Mouse (Mus musculus) MEL (cell line): ENCODE results near the gene Lcn9. TPM values are rescaled to one million over a fixed set of nuclear protein-coding genes. Genes with fewer than 3 reads are reported as not detected.

Experiments used
- DNase-seq: peaks from one replicate; pipeline ENCODE4 v3.0.0; 2011; ENCODE audit warnings: low read depth, low spot score
- H3K27ac ChIP-seq: 2 replicates; pipeline ENCODE4 v1.5.1; 2012; ENCODE audit warnings: low read depth, mild to moderate bottlenecking, control low read depth, low read length, moderate library complexity; ENCODE audit not compliant: control insufficient read depth
- H3K27me3 ChIP-seq, 2 experiments: fragments of 150-350 bp in 1 of 2; sonication (generic) in 1 of 2; 2 replicates each; pipeline ENCODE4 v1.6.1; 2012; ENCODE audit warnings: low read length in 2 of 2, mild to moderate bottlenecking in 2 of 2, improper control_type of control experiment in 1 of 2, moderate library complexity in 1 of 2; ENCODE audit not compliant: insufficient read depth in 2 of 2, control insufficient read depth in 1 of 2
- H3K36me3 ChIP-seq, 2 experiments: 2 replicates each; pipeline ENCODE4 v1.6.1; 2012 to 2014; ENCODE audit warnings: low read length in 2 of 2, improper control_type of control experiment in 1 of 2, inconsistent platforms in 1 of 2, mild to moderate bottlenecking in 1 of 2; ENCODE audit not compliant: insufficient read depth in 2 of 2, control insufficient read depth in 1 of 2
- H3K4me1 ChIP-seq, 2 experiments: fragments of 150-350 bp in 1 of 2; sonication (generic) in 1 of 2; 2 replicates each; pipeline ENCODE4 v1.6.1; 2012; ENCODE audit warnings: low read length in 2 of 2, improper control_type of control experiment in 1 of 2, mild to moderate bottlenecking in 1 of 2; ENCODE audit not compliant: insufficient read depth in 2 of 2, control insufficient read depth in 1 of 2
- H3K4me3 ChIP-seq, 2 experiments: fragments of 150-350 bp in 1 of 2; sonication (generic) in 1 of 2; 2 replicates each; pipeline ENCODE4 v1.5.1; 2012; ENCODE audit warnings: low read depth in 2 of 2, low read length in 2 of 2, mild to moderate bottlenecking in 2 of 2, moderate library complexity in 2 of 2, control low read depth in 1 of 2, improper control_type of control experiment in 1 of 2; ENCODE audit not compliant: control insufficient read depth in 1 of 2, insufficient read depth in 1 of 2
- H3K79me2 ChIP-seq: 2 replicates; pipeline ENCODE4 v1.6.1; 2012; ENCODE audit warnings: mild to moderate bottlenecking, low read length, moderate library complexity; ENCODE audit not compliant: control insufficient read depth, poor library complexity, insufficient read depth
- H3K9ac ChIP-seq: 2 replicates; pipeline ENCODE4 v1.6.1; 2012; ENCODE audit warnings: low read depth, mild to moderate bottlenecking, control low read depth, low read length, moderate library complexity; ENCODE audit not compliant: control insufficient read depth, poor library complexity, severe bottlenecking
- H3K9me3 ChIP-seq: fragments of 150-350 bp; sonication (generic); replicated peaks from 2 replicates; pipeline ENCODE4 v1.6.1; 2012; ENCODE audit warnings: mild to moderate bottlenecking, low read length, improper control_type of control experiment, moderate library complexity; ENCODE audit not compliant: insufficient read depth
- BHLHE40 ChIP-seq: IDR thresholded peaks from 2 replicates; pipeline ENCODE4 v1.6.1; 2012; ENCODE audit warnings: low read depth, mild to moderate bottlenecking, inconsistent platforms, low read length, improper control_type of control experiment, borderline replicate concordance
- CHD1 ChIP-seq: IDR thresholded peaks from 2 replicates; pipeline ENCODE4 v1.6.1; 2012; ENCODE audit warnings: low read depth, mild to moderate bottlenecking, inconsistent platforms, low read length, improper control_type of control experiment
- CTCF ChIP-seq, 3 experiments: IDR thresholded peaks in 2 of 3; conservative IDR thresholded peaks in 1 of 3; 2 replicates each; pipeline ENCODE4 v1.5.1; 2011 to 2012; ENCODE audit warnings: low read length in 3 of 3, low read depth in 2 of 3, mild to moderate bottlenecking in 2 of 3, improper control_type of control experiment in 1 of 3, inconsistent platforms in 1 of 3, mixed read lengths in 1 of 3, moderate library complexity in 1 of 3; ENCODE audit not compliant: control insufficient read depth in 1 of 3, insufficient read depth in 1 of 3, poor library complexity in 1 of 3, severe bottlenecking in 1 of 3
- ELF1 ChIP-seq: IDR thresholded peaks from 2 replicates; pipeline ENCODE4 v1.6.1; 2014; ENCODE audit warnings: low read depth, mild to moderate bottlenecking, inconsistent platforms, low read length, improper control_type of control experiment, moderate library complexity
- EP300 ChIP-seq, 2 experiments: IDR thresholded peaks; 2 replicates each; pipeline ENCODE4 v1.6.1; 2011; ENCODE audit warnings: improper control_type of control experiment in 2 of 2, low read length in 2 of 2, low read depth in 1 of 2, mild to moderate bottlenecking in 1 of 2
- ETS1 ChIP-seq: IDR thresholded peaks from 2 replicates; pipeline ENCODE4 v1.6.1; 2012; ENCODE audit warnings: low read depth, mild to moderate bottlenecking, inconsistent platforms, low read length, improper control_type of control experiment, moderate library complexity
- GABPA ChIP-seq: IDR thresholded peaks from 2 replicates; pipeline ENCODE4 v1.6.1; 2012; ENCODE audit warnings: low read depth, mild to moderate bottlenecking, inconsistent platforms, low read length, improper control_type of control experiment, moderate library complexity
- HCFC1 ChIP-seq: IDR thresholded peaks from 2 replicates; pipeline ENCODE4 v1.6.1; 2012; ENCODE audit warnings: low read depth, mild to moderate bottlenecking, inconsistent platforms, low read length, improper control_type of control experiment, moderate library complexity
- MAFK ChIP-seq: IDR thresholded peaks from 2 replicates; pipeline ENCODE4 v1.6.1; 2011; ENCODE audit warnings: low read depth, mild to moderate bottlenecking, low read length, improper control_type of control experiment, borderline replicate concordance
- MAZ ChIP-seq: IDR thresholded peaks from 2 replicates; pipeline ENCODE4 v1.6.1; 2012; ENCODE audit warnings: low read depth, mild to moderate bottlenecking, inconsistent platforms, low read length, improper control_type of control experiment
- MEF2A ChIP-seq: IDR thresholded peaks from 2 replicates; pipeline ENCODE4 v1.6.1; 2014; ENCODE audit warnings: low read depth, mild to moderate bottlenecking, inconsistent platforms, low read length, improper control_type of control experiment; ENCODE audit not compliant: poor library complexity, insufficient replicate concordance, severe bottlenecking; ENCODE audit errors: extremely low read depth
- MXI1 ChIP-seq: IDR thresholded peaks from 2 replicates; pipeline ENCODE4 v1.6.1; 2011; ENCODE audit warnings: mild to moderate bottlenecking, low read depth, low read length, improper control_type of control experiment
- MYC ChIP-seq: IDR thresholded peaks from 2 replicates; pipeline ENCODE4 v1.6.1; 2011; ENCODE audit warnings: low read depth, mild to moderate bottlenecking, low read length, improper control_type of control experiment, moderate library complexity
- NELFE ChIP-seq: IDR thresholded peaks from 2 replicates; pipeline ENCODE4 v1.6.1; 2011; ENCODE audit warnings: low read depth, low read length, improper control_type of control experiment
- POLR2A ChIP-seq, 2 experiments: IDR thresholded peaks; 2 replicates each; pipeline ENCODE4 v1.6.1; 2011 to 2012; ENCODE audit warnings: low read length in 2 of 2, mild to moderate bottlenecking in 2 of 2, control low read depth in 1 of 2, improper control_type of control experiment in 1 of 2, low read depth in 1 of 2, moderate library complexity in 1 of 2; ENCODE audit not compliant: control insufficient read depth in 1 of 2, insufficient read depth in 1 of 2, poor library complexity in 1 of 2
- POLR2AphosphoS5 ChIP-seq: IDR thresholded peaks from 2 replicates; pipeline ENCODE4 v1.6.1; 2012; ENCODE audit warnings: low read depth, borderline replicate concordance, mild to moderate bottlenecking, inconsistent platforms, low read length, moderate library complexity, mixed read lengths
- RAD21 ChIP-seq: IDR thresholded peaks from 2 replicates; pipeline ENCODE4 v1.6.1; 2011; ENCODE audit warnings: mild to moderate bottlenecking, low read depth, low read length, improper control_type of control experiment
- TAL1 ChIP-seq: IDR thresholded peaks from 2 replicates; pipeline ENCODE4 v1.6.1; 2012; ENCODE audit warnings: mild to moderate bottlenecking, inconsistent platforms, low read length, moderate library complexity, mixed read lengths
- TCF12 ChIP-seq: IDR thresholded peaks from 2 replicates; pipeline ENCODE4 v1.6.1; 2014; ENCODE audit warnings: low read depth, mild to moderate bottlenecking, inconsistent platforms, low read length, improper control_type of control experiment, moderate library complexity
- USF1 ChIP-seq: IDR thresholded peaks from 2 replicates; pipeline ENCODE4 v1.6.1; 2014; ENCODE audit warnings: low read depth, mild to moderate bottlenecking, inconsistent platforms, low read length, improper control_type of control experiment, moderate library complexity
- ZC3H11A ChIP-seq: IDR thresholded peaks from 2 replicates; pipeline ENCODE4 v1.6.1; 2012; ENCODE audit warnings: low read depth, mild to moderate bottlenecking, inconsistent platforms, low read length, improper control_type of control experiment
- ZNF384 ChIP-seq: IDR thresholded peaks from 2 replicates; pipeline ENCODE4 v1.6.1; 2012; ENCODE audit warnings: low read depth, mild to moderate bottlenecking, inconsistent platforms, low read length, improper control_type of control experiment
- polyA plus RNA-seq, 2 experiments: library from polyadenylated mRNA; stranded (reverse) in 1 of 2; unstranded in 1 of 2; fragments of >175 nt in 1 of 2; fragments of >200 nt in 1 of 2; gene quantifications; 2 replicates each; pipeline versions ENCODE4 v1.2.1 to v1.2.4; 2012; ENCODE audit warnings: low replicate concordance in 2 of 2, low read depth in 1 of 2; ENCODE audit not compliant: insufficient read length in 2 of 2, insufficient read depth in 1 of 2, missing spikeins in 1 of 2
- total RNA-seq: library from RNA; depleted of rRNA; stranded (reverse); fragments of 300-350 nt; gene quantifications from 2 replicates; pipeline ENCODE4 v1.2.3, GENCODE M21; 2012

Lcn9 gene
- total and polyA plus RNA-seq, 3 experiments = not detected

GRCm38 (mm10) chr2:25798065-25798464 is 24.9 kb upstream of the Lcn9 start:
- H3K79me2 ChIP-seq = no peaks in the 10 kb centered on the region

DNA sequence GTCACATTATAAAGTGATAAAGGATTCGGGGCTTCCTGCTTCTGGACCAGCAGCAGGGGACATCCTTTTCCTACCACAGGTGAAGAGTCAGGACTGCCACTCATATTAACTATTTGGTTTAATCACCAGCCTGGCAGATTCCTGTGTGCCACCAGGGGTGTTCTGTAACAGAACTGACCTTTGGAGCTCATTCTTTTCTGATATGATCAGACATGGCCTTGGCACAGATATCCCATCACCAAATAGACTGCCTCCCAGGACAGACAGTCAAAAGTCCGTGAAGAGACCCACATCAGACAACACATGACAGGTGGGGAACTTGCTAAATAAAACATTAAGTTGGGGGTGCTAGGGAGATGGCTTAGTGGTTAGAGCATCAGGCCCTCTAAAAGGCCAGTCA is 11.2 kb upstream of the Lcn9 start:
- H3K4me1 ChIP-seq = no peaks in the 10 kb centered on the region
- no peaks in the 10 kb centered on the region; a peak in 2 of 4 replicates for H3K27me3 ChIP-seq
- H3K4me3 ChIP-seq = no peak overlapping the region
- H3K27ac ChIP-seq = no peak overlapping the region
- no peaks in the 10 kb centered on the region for H3K9me3 ChIP-seq
- H3K9ac ChIP-seq = no peak overlapping the region
- no peaks in the 10 kb centered on the region for H3K79me2 ChIP-seq
- no peak for DNase-seq
- no peaks in the 10 kb centered on the region for H3K36me3 ChIP-seq
- TF ChIP-seq MXI1 (no peak), GABPA (no peak), BHLHE40 (no peak), ELF1 (no peak), TCF12 (no peak)

More at GRCm38 (mm10) chr2:25798065-25798464, 24.9 kb upstream of the Lcn9 start:
- no peak for DNase-seq
- Histone ChIP-seq H3K9ac (no peak overlapping the region), H3K27me3 (peaks cover 1 to 8% of the 10 kb centered on the region in 2 experiments), H3K4me3 (no peak overlapping the region), H3K9me3 (no peaks in the 10 kb centered on the region), H3K36me3 (no peaks in the 10 kb centered on the region), H3K27ac (no peak overlapping the region), H3K4me1 (no peaks in the 10 kb centered on the region)
- TF ChIP-seq EP300 (IDR thresholded peaks at IDR 0.05; ENCODE audit: low read depth in 1 of 2, low read length in 2 of 2) (no peak), ETS1 (no peak), NELFE (no peak), POLR2A (IDR thresholded peaks at IDR 0.05; ENCODE audit: control insufficient read depth in 1 of 2, insufficient read depth in 1 of 2, low read depth in 1 of 2, low read length in 2 of 2, poor library complexity in 1 of 2) (no peak), RAD21 (no peak), TAL1 (no peak), CHD1 (no peak), HCFC1 (no peak), USF1 (no peak), MAFK (no peak), ZNF384 (no peak), ZC3H11A (no peak), MAZ (no peak), CTCF (IDR thresholded peaks at IDR 0.05 in 2 of 3, conservative IDR thresholded peaks at IDR 0.05 in 1 of 3; ENCODE audit: control insufficient read depth in 1 of 3, insufficient read depth in 1 of 3, low read depth in 2 of 3, low read length in 3 of 3, poor library complexity in 1 of 3, severe bottlenecking in 1 of 3) (no peak), MYC (no peak), BHLHE40 (no peak), POLR2AphosphoS5 (no peak), MEF2A (no peak)
